Mouse (Mus musculus): Measurements from ENCODE around the gene Gsta4.

DNA sequence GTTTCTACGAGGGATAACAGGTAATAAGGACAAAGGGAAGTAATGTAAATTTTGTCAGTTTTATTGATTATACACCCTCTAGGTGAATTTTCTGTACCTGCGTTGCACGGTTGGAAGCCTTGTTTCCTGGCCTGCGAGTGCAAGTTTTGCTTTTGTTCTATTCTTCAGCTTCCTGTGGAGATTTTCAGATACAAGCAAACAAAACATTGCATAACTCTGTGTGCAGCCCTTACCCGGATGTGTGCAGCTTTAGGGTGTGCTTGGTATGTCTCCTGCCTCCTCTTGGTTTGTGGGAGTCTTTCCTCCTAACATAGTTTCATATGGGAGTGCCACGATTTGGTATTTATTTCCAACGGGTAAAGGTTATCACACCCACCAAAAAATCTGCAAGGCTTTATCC is 5.7 kb upstream of the Gsta4 start:
- no peak for TF ChIP-seq CTCF (IDR thresholded peaks at IDR 0.05; ENCODE audit: low read depth, low read length)
- TF ChIP-seq POLR2A (IDR thresholded peaks at IDR 0.05; ENCODE audit: extremely low read depth, insufficient read depth, low read length): no peak
